Comparison of ENCODE assay signal across 7 mouse cellular contexts in the genomic region with DNA sequence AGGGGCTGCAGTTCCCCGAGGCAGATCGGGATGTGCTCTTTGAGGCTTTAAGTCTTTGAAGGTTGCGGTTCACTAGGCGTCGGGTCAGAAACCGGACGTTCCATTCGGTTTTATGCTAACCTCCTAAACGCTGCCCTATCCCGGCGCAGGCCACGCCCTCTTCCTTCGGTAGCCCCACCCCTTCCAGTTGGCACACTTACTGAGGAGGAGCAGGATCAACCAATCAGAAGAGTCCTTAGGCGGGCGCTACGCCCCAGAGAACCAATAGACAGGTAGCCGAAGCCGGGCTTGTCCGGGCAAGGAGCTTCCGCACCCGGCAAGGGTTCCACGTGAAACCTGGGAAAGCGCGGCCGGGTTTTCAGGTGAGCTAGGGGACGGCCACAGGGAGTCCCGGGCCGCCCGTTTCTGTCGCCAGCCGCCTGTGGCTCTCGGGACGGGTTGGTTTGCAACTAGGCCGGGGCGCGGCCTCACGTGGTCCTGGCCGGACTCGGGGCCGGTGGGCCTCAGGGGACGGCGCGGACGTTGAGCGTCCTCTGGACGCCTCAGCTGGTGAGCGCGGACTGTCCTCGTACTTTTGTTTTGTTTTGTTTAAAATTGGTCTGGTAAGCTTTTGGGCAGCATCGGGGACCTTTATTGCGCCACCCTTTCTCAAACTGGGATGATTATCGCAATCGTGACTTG. TPM values are rescaled to one million over a fixed set of nuclear protein-coding genes. Genes with fewer than 3 reads are reported as not detected.
DNase-seq lines count a peak whose midpoint lies in the region; ATAC-seq lines count a peak whose summit lies in the region.

A gene (plus strand): TSS at position 202 of the 681 bp plus-strand sequence.

- no peaks in the 10 kb centered on the region for H3K27me3 ChIP-seq in intestine, embryonic 16.5 days (replicated peaks; ENCODE audit: control insufficient read depth, insufficient read depth, low read length)
- H3K27me3 ChIP-seq in midbrain, embryonic 11.5 days (ENCODE audit: control insufficient read depth, insufficient read depth, low read length) = no peaks in the 10 kb centered on the region

- H3K9me3 ChIP-seq in intestine, embryonic 16.5 days (ENCODE audit: control insufficient read depth, low read length) = no peaks in the 10 kb centered on the region
- no peaks in the 10 kb centered on the region for H3K9me3 ChIP-seq in midbrain, embryonic 11.5 days (ENCODE audit: control insufficient read depth, low read length)

- peaks cover 16% of the 10 kb centered on the region for H3K4me1 ChIP-seq in intestine, embryonic 16.5 days (ENCODE audit: control insufficient read depth, insufficient read depth, low read length)
- peaks cover 12% of the 10 kb centered on the region for H3K4me1 ChIP-seq in midbrain, embryonic 11.5 days (ENCODE audit: control insufficient read depth, insufficient read depth, low read length)

- H3K27ac ChIP-seq in intestine, embryonic 16.5 days (ENCODE audit: low read length) = no peak within 1 kb of the TSS
- H3K27ac ChIP-seq in midbrain, embryonic 11.5 days (ENCODE audit: low read depth, low read length) = no peak within 1 kb of the TSS

- H3K4me2 ChIP-seq in intestine, embryonic 16.5 days (ENCODE audit: low read depth, low read length) = peak within 1 kb of the TSS; percentile 80
- H3K4me2 ChIP-seq in midbrain, embryonic 11.5 days = peak within 1 kb of the TSS; percentile 96

- H3K4me3 ChIP-seq in intestine, embryonic 16.5 days (ENCODE audit: low read length) = peak within 1 kb of the TSS; percentile 76
- H3K4me3 ChIP-seq in midbrain, embryonic 11.5 days (ENCODE audit: low read depth, low read length) = peak within 1 kb of the TSS; percentile 73

- peak; percentile 99 for ATAC-seq in intestine, embryonic 16.5 days
- ATAC-seq in midbrain, embryonic 11.5 days (ENCODE audit: low FRiP score) = peak; percentile 98

- intact Hi-C loops in left cerebral cortex, postnatal 36 days (cut with DNase I) = no loop called here

- H3K9ac ChIP-seq in intestine, embryonic 16.5 days (ENCODE audit: low read depth, low read length) = peak within 1 kb of the TSS; percentile 75
- peak within 1 kb of the TSS; percentile 75 for H3K9ac ChIP-seq in midbrain, embryonic 11.5 days (ENCODE audit: low read length)

- WGBS in intestine, embryonic 16.5 days = under 1% methylated on average over 53 of the region's 53 CpGs
- WGBS in midbrain, embryonic 11.5 days = 1% methylated on average over 53 of the region's 53 CpGs

- peak; percentile 98 for DNase-seq in adrenal gland, adult 8-10 months
- DNase-seq in embryo, embryonic 9.5 days (ENCODE audit: extremely low spot score) = peak; percentile 98
- DNase-seq in gastrocnemius, postnatal 4 days (ENCODE audit: low spot score in 2 of 2) = peak; percentile 95 to 98
- DNase-seq in left cerebral cortex, postnatal 36 days (ENCODE audit: low spot score in 2 of 2) = peak; percentile 92 to 94
- peak; percentile 99 for DNase-seq in midbrain, embryonic 11.5 days (ENCODE audit: low spot score, missing footprints)
- DNase-seq in skeletal muscle tissue, adult 2 months (ENCODE audit: low read depth, low spot score) = peak; percentile 99

- H3K36me3 ChIP-seq in intestine, embryonic 16.5 days (ENCODE audit: control insufficient read depth, insufficient read depth, low read length) = peaks cover 5% of the 10 kb centered on the region; the same call in 1 of the 2 replicates
- H3K36me3 ChIP-seq in midbrain, embryonic 11.5 days (ENCODE audit: control insufficient read depth, insufficient read depth, low read length) = no peaks in the 10 kb centered on the region

RNA-seq across cellular contexts. Expression of the gene that starts here (rescaled TPM):
- 10 to 100 TPM; 45.0 to 51.0 (median 50.0) TPM for total RNA-seq in adrenal gland, adult 8-10 months (2022)
- 10 to 100 TPM; 20.5 to 20.6 TPM for total RNA-seq in gastrocnemius, postnatal 4 days (2021)
- polyA plus RNA-seq in intestine, embryonic 16.5 days (2015; fragmentation: Nextera tagmentation; extraction: Ambion mirVana) = 29.9 and 33.5 TPM in 2 replicates
- total RNA-seq in left cerebral cortex, postnatal 36 days (2021) = 10 to 100 TPM; 20.2 to 24.0 TPM
- polyA plus RNA-seq in midbrain, embryonic 11.5 days (2014; fragmentation: Nextera tagmentation; extraction: Ambion mirVana) = 42.2 and 48.9 TPM in 2 replicates
